ENCODE assay signal across 8 mouse cellular contexts in genomic region chr12:80463666-80464269, GRCm38 (mm10). TPM values are rescaled to one million over a fixed set of nuclear protein-coding genes. Genes with fewer than 3 reads are reported as not detected.
DNase-seq lines count a peak whose midpoint lies in the region; ATAC-seq lines count a peak whose summit lies in the region.

No protein-coding gene starts in this region.

- peak overlapping the region; percentile 93 for H3K4me2 ChIP-seq in forebrain, embryonic 16.5 days (ENCODE audit: low read length)
- peak overlapping the region; percentile 91 for H3K4me2 ChIP-seq in hindbrain, embryonic 15.5 days

- H3K27ac ChIP-seq in forebrain, embryonic 16.5 days (ENCODE audit: low read length), result peak overlapping the region; percentile 68
- peak overlapping the region; percentile 84 for H3K27ac ChIP-seq in hindbrain, embryonic 15.5 days (replicated peaks)
- H3K27ac ChIP-seq in midbrain, embryonic 10.5 days (replicated peaks), result peak overlapping the region; percentile 96

- 4% methylated on average over 17 of the region's 17 CpGs for WGBS in forebrain, embryonic 16.5 days
- WGBS in hindbrain, embryonic 15.5 days, result 5% methylated on average over 17 of the region's 17 CpGs
- WGBS in midbrain, embryonic 10.5 days, result 8% methylated on average over 17 of the region's 17 CpGs

- no peaks in the 10 kb centered on the region for H3K27me3 ChIP-seq in forebrain, embryonic 16.5 days (replicated peaks; ENCODE audit: control insufficient read depth, insufficient read depth, low read length)
- no peaks in the 10 kb centered on the region for H3K27me3 ChIP-seq in hindbrain, embryonic 15.5 days
- no peaks in the 10 kb centered on the region for H3K27me3 ChIP-seq in midbrain, embryonic 10.5 days (ENCODE audit: low read depth, poor library complexity, severe bottlenecking)

- H3K9ac ChIP-seq in forebrain, embryonic 16.5 days (replicated peaks; ENCODE audit: low read depth, low read length), result peak overlapping the region; percentile 77
- peak overlapping the region; percentile 71 for H3K9ac ChIP-seq in hindbrain, embryonic 15.5 days

- H3K4me3 ChIP-seq in forebrain, embryonic 16.5 days (replicated peaks; ENCODE audit: low read length), result peak overlapping the region; percentile 82
- peak overlapping the region; percentile 89 for H3K4me3 ChIP-seq in hindbrain, embryonic 15.5 days
- H3K4me3 ChIP-seq in midbrain, embryonic 10.5 days, result peak overlapping the region; percentile 88

- peak; percentile 12 for DNase-seq in embryo, embryonic 10 days (ENCODE audit: low spot score)
- DNase-seq in embryo, embryonic 9.5 days (ENCODE audit: extremely low spot score), result no peak
- DNase-seq in NIH3T3 (ENCODE audit: low read depth), result peak; percentile 34
- no peak for DNase-seq in midbrain, embryonic 10.5 days (ENCODE audit: low spot score)
- no peak for DNase-seq in urinary bladder, adult 18-20 months (ENCODE audit: low spot score in 2 of 2)

- H3K9me3 ChIP-seq in forebrain, embryonic 16.5 days (ENCODE audit: control insufficient read depth, low read length), result no peaks in the 10 kb centered on the region
- H3K9me3 ChIP-seq in hindbrain, embryonic 15.5 days, result no peaks in the 10 kb centered on the region
- no peaks in the 10 kb centered on the region; the same call in 1 of the 2 replicates for H3K9me3 ChIP-seq in midbrain, embryonic 10.5 days (replicated peaks)

- peaks cover 10% of the 10 kb centered on the region for H3K4me1 ChIP-seq in forebrain, embryonic 16.5 days (replicated peaks; ENCODE audit: control insufficient read depth, insufficient read depth, low read length)
- peaks cover 8% of the 10 kb centered on the region for H3K4me1 ChIP-seq in hindbrain, embryonic 15.5 days (replicated peaks)
- peaks cover 9% of the 10 kb centered on the region for H3K4me1 ChIP-seq in midbrain, embryonic 10.5 days

- ATAC-seq in forebrain, embryonic 16.5 days, result no peak
- no peak for ATAC-seq in hindbrain, embryonic 15.5 days (ENCODE audit: low FRiP score, low read depth)
- no peak for ATAC-seq in granulocyte monocyte progenitor cell, adult 5-6 weeks (replicated peaks; ENCODE audit: poor library complexity, severe bottlenecking)

- H3K36me3 ChIP-seq in forebrain, embryonic 16.5 days (ENCODE audit: control insufficient read depth, insufficient read depth), result no peaks in the 10 kb centered on the region
- H3K36me3 ChIP-seq in hindbrain, embryonic 15.5 days, result no peaks in the 10 kb centered on the region
- H3K36me3 ChIP-seq in midbrain, embryonic 10.5 days, result no peaks in the 10 kb centered on the region

RNA-seq across cellular contexts. Expression of gene Exd2, which starts 0.9 kb away (rescaled TPM):
- 59.3 and 71.0 TPM in 2 replicates for polyA plus RNA-seq in forebrain, embryonic 16.5 days (2015; fragmentation: Nextera tagmentation; extraction: Ambion mirVana)
- polyA plus RNA-seq in hindbrain, embryonic 15.5 days (2015; fragmentation: Nextera tagmentation; extraction: Ambion mirVana), result 51.5 and 53.7 TPM in 2 replicates
- 39.0 and 44.1 TPM in 2 replicates for polyA plus RNA-seq in midbrain, embryonic 10.5 days (2016; fragmentation: Nextera tagmentation; extraction: Ambion mirVana)
- total RNA-seq in granulocyte monocyte progenitor cell, adult 5-6 weeks (2014; fragmentation: Nextera tagmentation), result 13.8 and 20.0 TPM in 2 replicates
- total RNA-seq in granulocyte monocyte progenitor cell, adult 5-6 weeks (2017), result 9.9 and 11.2 TPM in 2 replicates

RNA-seq across cellular contexts. Expression of gene Dcaf5, which starts 27.4 kb away (rescaled TPM):
- 25.0 and 25.4 TPM in 2 replicates for polyA plus RNA-seq in forebrain, embryonic 16.5 days (2015; fragmentation: Nextera tagmentation; extraction: Ambion mirVana)
- polyA plus RNA-seq in hindbrain, embryonic 15.5 days (2015; fragmentation: Nextera tagmentation; extraction: Ambion mirVana), result 21.9 and 23.3 TPM in 2 replicates
- 10.9 and 17.1 TPM in 2 replicates for polyA plus RNA-seq in midbrain, embryonic 10.5 days (2016; fragmentation: Nextera tagmentation; extraction: Ambion mirVana)
- total RNA-seq in granulocyte monocyte progenitor cell, adult 5-6 weeks (2014; fragmentation: Nextera tagmentation), result 11.9 and 12.9 TPM in 2 replicates
- 14.2 and 14.4 TPM in 2 replicates for total RNA-seq in granulocyte monocyte progenitor cell, adult 5-6 weeks (2017)

RNA-seq across cellular contexts. Expression of gene Galnt16, which starts 54.3 kb away (rescaled TPM):
- polyA plus RNA-seq in forebrain, embryonic 16.5 days (2015; fragmentation: Nextera tagmentation; extraction: Ambion mirVana), result 22.4 and 28.5 TPM in 2 replicates
- polyA plus RNA-seq in hindbrain, embryonic 15.5 days (2015; fragmentation: Nextera tagmentation; extraction: Ambion mirVana), result 31.3 and 34.1 TPM in 2 replicates
- polyA plus RNA-seq in midbrain, embryonic 10.5 days (2016; fragmentation: Nextera tagmentation; extraction: Ambion mirVana), result 28.4 and 31.6 TPM in 2 replicates
- total RNA-seq in granulocyte monocyte progenitor cell, adult 5-6 weeks (2014; fragmentation: Nextera tagmentation), result not detected in 2 replicates
- total RNA-seq in granulocyte monocyte progenitor cell, adult 5-6 weeks (2017), result not detected in 2 replicates

Comparison
In these comparisons a context has a peak if more than half of its experiments do, and no peak if none do; other contexts are left out.
1. DNase-seq: peak in embryo, embryonic 10 days (single experiment) and NIH3T3 (single experiment); none in embryo, embryonic 9.5 days (single experiment), midbrain, embryonic 10.5 days (single experiment) and urinary bladder, adult 18-20 months (0 of 2).
2. Peak in every context shown above with its lines, with median percentiles within 50 percentile points of each other: H3K27ac ChIP-seq and H3K4me3 ChIP-seq.